Mouse (Mus musculus): ENCODE results near the gene Ivd.

DNA sequence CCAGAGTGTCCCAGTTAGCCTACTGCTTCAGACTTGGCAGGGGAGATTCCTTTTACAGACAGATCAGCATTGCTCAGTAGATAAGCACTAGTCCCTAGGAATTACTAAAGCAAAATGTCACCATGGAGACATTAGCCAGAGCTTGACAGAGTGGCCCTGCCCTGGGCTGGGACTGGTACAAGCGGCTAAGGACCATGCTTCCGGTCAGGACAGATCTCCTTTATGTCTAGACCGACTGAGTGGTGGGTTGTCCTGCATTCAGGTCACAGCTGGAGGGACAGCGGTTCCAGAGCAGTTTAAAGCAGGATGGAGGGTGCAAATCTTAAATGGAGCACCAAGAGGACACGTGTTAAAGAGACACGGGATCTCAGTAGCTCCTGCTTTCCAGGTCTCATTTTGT, 64.2 kb downstream of the Ivd start:
- no peak for TF ChIP-seq POLR2A (IDR thresholded peaks at IDR 0.05; ENCODE audit: borderline replicate concordance, control insufficient read depth, low read depth, low read length)
- no peak for TF ChIP-seq CTCF (IDR thresholded peaks at IDR 0.05; ENCODE audit: control insufficient read depth, insufficient read depth, low read length)
